Mouse (Mus musculus): ENCODE measurements at regions not wholly inside any gene's neighbourhood (a gene's known extent, or its start where the extent isn't known, plus 50 kb on each side); places are given as distances from the start of the nearest gene placed in this dataset.

DNA sequence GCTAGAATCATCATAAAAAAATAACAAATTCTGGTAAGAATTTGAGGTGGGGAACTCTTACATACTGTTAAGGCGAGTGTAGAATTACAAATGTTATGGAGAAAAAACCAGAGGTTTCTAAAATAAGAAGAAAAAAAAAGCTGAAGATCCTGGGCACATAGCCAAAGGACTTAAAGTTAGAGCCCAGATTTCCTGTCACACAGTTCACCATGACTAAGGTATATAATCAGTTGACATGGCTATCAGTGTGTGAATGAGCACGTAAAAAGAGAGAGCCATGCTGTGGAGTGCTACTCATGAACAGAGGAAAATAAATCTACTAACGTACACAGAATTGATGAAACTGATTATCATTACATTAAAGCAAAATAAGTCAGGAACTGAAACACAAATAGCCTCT lies 715.1 kb downstream of the Pdcd6ip start:
- no peak for TF ChIP-seq CTCF (conservative IDR thresholded peaks at IDR 0.05; ENCODE audit: low read length)
- TF ChIP-seq NANOG (IDR thresholded peaks at IDR 0.05; ENCODE audit: borderline replicate concordance, low read length) = no peak

Measured in E14TG2a.4 (cell line).